Mouse (Mus musculus) bone marrow, adult 2 months (tissue): Measurements from ENCODE around the gene Naip6.
"Not testable (repeated sequence)": the region's sequence is repeated elsewhere in the genome, so short reads cannot be mapped to it uniquely, and the experiment has no call there.

Source experiments
- CTCF ChIP-seq: fragments of 200-500 bp; IDR thresholded peaks from 2 replicates; pipeline ENCODE4 v1.5.1; 2011; ENCODE audit warnings: low read length, control low read depth; ENCODE audit not compliant: control insufficient read depth, insufficient read depth
- POLR2A ChIP-seq: fragments of 200-500 bp; IDR thresholded peaks from 2 replicates; pipeline ENCODE4 v1.6.1; 2011; ENCODE audit warnings: low read depth, mild to moderate bottlenecking, control low read depth, low read length, borderline replicate concordance; ENCODE audit not compliant: control insufficient read depth

DNA sequence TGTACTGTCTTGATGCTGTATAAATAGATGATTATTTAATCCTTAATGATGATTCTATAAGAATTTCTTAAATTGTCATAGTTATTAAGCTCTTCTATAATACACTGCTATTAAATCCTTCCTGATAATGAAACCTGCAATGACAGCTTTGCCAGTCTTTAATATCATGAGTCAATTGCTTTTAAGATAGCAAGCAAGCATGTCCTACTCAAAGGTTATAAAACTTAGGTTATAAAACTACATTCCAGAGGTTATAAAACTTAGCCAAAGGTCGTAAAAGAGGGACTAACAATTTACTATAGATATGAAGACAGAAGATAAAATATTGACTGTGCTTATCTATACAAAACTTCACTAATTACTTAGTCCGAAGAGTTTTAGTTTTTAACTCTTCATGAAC lies 10.6 kb upstream of the Naip6 start:
- not testable (repeated sequence) for TF ChIP-seq CTCF, POLR2A
